Comparison of ENCODE assay signal across 21 mouse cellular contexts in the genomic region with DNA sequence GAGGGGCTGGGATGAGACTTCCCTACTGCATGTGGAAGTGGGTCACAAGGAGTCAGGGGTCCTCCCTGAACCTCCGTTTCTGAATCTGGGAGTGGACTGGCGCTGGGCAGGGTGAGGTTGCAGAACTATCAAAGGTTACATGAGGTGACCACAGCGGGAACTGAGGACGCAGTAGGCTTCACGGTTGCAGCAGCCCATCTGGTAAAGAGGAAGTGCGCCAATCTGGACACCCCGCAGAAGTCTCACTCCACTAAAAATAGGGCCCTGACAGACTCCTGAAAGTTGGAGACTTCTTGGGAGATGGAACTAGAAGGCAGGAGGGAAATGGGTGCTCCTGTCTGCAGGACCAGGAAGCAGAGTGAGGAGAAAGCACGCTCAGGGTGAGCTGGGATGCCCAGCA. TPM values are rescaled to one million over a fixed set of nuclear protein-coding genes. Genes with fewer than 3 reads are reported as not detected.
A peak's percentile ranks its signal among the peaks of the same experiment; 100 is the strongest.
DNase-seq lines count a peak whose midpoint lies in the region; ATAC-seq and TF ChIP-seq lines count a peak whose summit lies in the region.
"Had no signal": no experiment of that assay in that cellular context is flagged by ENCODE, and none has a peak within 500 bp of the region (broad histone marks: within the 10 kb centered on the region; RNA-seq: fewer than 3 reads in every experiment).

No protein-coding gene starts in this region.

- TF ChIP-seq CTCF in liver, adult 2 months (IDR thresholded peaks at IDR 0.05; ENCODE audit: low read depth, low read length) = no peak

- DNase-seq in frontal cortex, postnatal 25 days (ENCODE audit: low spot score in 2 of 2) = no peak
- DNase-seq in liver, adult 2 months (ENCODE audit: extremely low read depth, low read depth, low spot score) = peak; percentile 4
- DNase-seq in left cerebral cortex, postnatal 36 days (ENCODE audit: low spot score in 2 of 2) = peak; percentile 73 to 84
- DNase-seq in midbrain, embryonic 14.5 days = no peak
- DNase-seq: B cell, adult 2 months; embryo, embryonic 11 days; gastrocnemius, postnatal 10 days; heart, postnatal 36 days; kidney, adult 11 months; kidney, postnatal 14 days; thymus, postnatal 14 days had no signal

- H3K79me2 ChIP-seq in liver, adult 2 months (ENCODE audit: control insufficient read depth, insufficient read depth, low read length) = no peaks in the 10 kb centered on the region

- TF ChIP-seq POLR2A in liver, adult 2 months (IDR thresholded peaks at IDR 0.05; ENCODE audit: extremely low read depth, insufficient read depth, low read length) = no peak

- peak; percentile 69 for ATAC-seq in frontal cortex, adult (ENCODE audit: low TSS enrichment)
- no peak for ATAC-seq in liver, embryonic 12.5 days
- ATAC-seq in midbrain, embryonic 14.5 days (ENCODE audit: low FRiP score, low TSS enrichment) = no peak
- ATAC-seq in kidney, embryonic 14.5 days (ENCODE audit: low FRiP score, low TSS enrichment) = no peak
- ATAC-seq: hindbrain, embryonic 16.5 days had no signal

- H3K4me3 ChIP-seq in liver, adult 2 months (ENCODE audit: insufficient read depth, low read depth, low read length) = no peak overlapping the region
- no peak overlapping the region for H3K4me3 ChIP-seq in liver, embryonic 12.5 days
- H3K4me3 ChIP-seq in midbrain, embryonic 14.5 days (replicated peaks; ENCODE audit: low read depth, low read length) = no peak overlapping the region
- H3K4me3 ChIP-seq in kidney, embryonic 14.5 days (ENCODE audit: low read length) = no peak overlapping the region
- H3K4me3 ChIP-seq: forebrain, embryonic 12.5 days; heart, embryonic 12.5 days; lung, embryonic 15.5 days; megakaryocyte, embryonic 14.5 days; stomach, embryonic 15.5 days had no signal

- 62% methylated on average over 8 of the region's 8 CpGs for WGBS in liver, adult 2 months
- 49% methylated on average over 8 of the region's 8 CpGs for WGBS in liver, embryonic 12.5 days (ENCODE audit: insufficient replicate concordance)
- 87% methylated on average over 8 of the region's 8 CpGs for WGBS in midbrain, embryonic 14.5 days
- 76% methylated on average over 8 of the region's 8 CpGs for WGBS in kidney, embryonic 14.5 days

- H3K9me3 ChIP-seq in liver, embryonic 12.5 days (replicated peaks) = no peaks in the 10 kb centered on the region
- H3K9me3 ChIP-seq in midbrain, embryonic 14.5 days (ENCODE audit: control insufficient read depth, low read length) = no peaks in the 10 kb centered on the region
- H3K9me3 ChIP-seq in kidney, embryonic 14.5 days (ENCODE audit: control insufficient read depth, low read length) = no peaks in the 10 kb centered on the region
- H3K9me3 ChIP-seq: forebrain, embryonic 12.5 days; heart, embryonic 12.5 days; lung, embryonic 15.5 days; megakaryocyte, embryonic 14.5 days; stomach, embryonic 15.5 days had no signal

- peaks cover 10% of the 10 kb centered on the region; the same call in 1 of the 2 replicates for H3K27me3 ChIP-seq in liver, adult 2 months (ENCODE audit: control insufficient read depth, insufficient read depth, low read length)
- H3K27me3 ChIP-seq in liver, embryonic 12.5 days (replicated peaks) = peaks cover 67% of the 10 kb centered on the region
- peaks cover 23% of the 10 kb centered on the region for H3K27me3 ChIP-seq in midbrain, embryonic 14.5 days (ENCODE audit: control insufficient read depth, insufficient read depth, low read length)
- peaks cover 44% of the 10 kb centered on the region for H3K27me3 ChIP-seq in kidney, embryonic 14.5 days (ENCODE audit: control insufficient read depth, insufficient read depth, low read length)

- no peaks in the 10 kb centered on the region for H3K4me1 ChIP-seq in liver, adult 2 months (ENCODE audit: control insufficient read depth, insufficient read depth, low read length)
- 0 out of 2 replicates have a peak, but pooled peaks cover 2% of the 10 kb centered on the region for H3K4me1 ChIP-seq in liver, embryonic 12.5 days
- no peaks in the 10 kb centered on the region for H3K4me1 ChIP-seq in midbrain, embryonic 14.5 days (ENCODE audit: control insufficient read depth, insufficient read depth, low read length)
- no peaks in the 10 kb centered on the region for H3K4me1 ChIP-seq in kidney, embryonic 14.5 days (ENCODE audit: control insufficient read depth, insufficient read depth, low read length)
- H3K4me1 ChIP-seq: lung, embryonic 15.5 days; megakaryocyte, embryonic 14.5 days had no signal

- H3K36me3 ChIP-seq in liver, adult 2 months (ENCODE audit: control insufficient read depth, insufficient read depth, low read length) = no peaks in the 10 kb centered on the region
- no peaks in the 10 kb centered on the region for H3K36me3 ChIP-seq in liver, embryonic 12.5 days
- no peaks in the 10 kb centered on the region for H3K36me3 ChIP-seq in midbrain, embryonic 14.5 days (ENCODE audit: control insufficient read depth, insufficient read depth, low read length)
- H3K36me3 ChIP-seq in kidney, embryonic 14.5 days (ENCODE audit: control insufficient read depth, insufficient read depth, low read length) = no peaks in the 10 kb centered on the region
- H3K36me3 ChIP-seq: forebrain, embryonic 12.5 days; heart, embryonic 12.5 days; lung, embryonic 15.5 days; stomach, embryonic 15.5 days had no signal

- no peak overlapping the region for H3K27ac ChIP-seq in liver, adult 2 months (replicated peaks; ENCODE audit: insufficient read depth, low read depth, low read length)
- no peak overlapping the region for H3K27ac ChIP-seq in liver, embryonic 12.5 days
- H3K27ac ChIP-seq in midbrain, embryonic 14.5 days (replicated peaks; ENCODE audit: low read depth, low read length) = no peak overlapping the region
- H3K27ac ChIP-seq in kidney, embryonic 14.5 days (ENCODE audit: low read depth, low read length) = no peak overlapping the region
- H3K27ac ChIP-seq: forebrain, embryonic 12.5 days; lung, embryonic 15.5 days; stomach, embryonic 15.5 days had no signal

- intact Hi-C loops in left cerebral cortex, postnatal 36 days (cut with DNase I) = loop anchor here (5.0 kb wide), 1 partner anchor 153 kb away; no protein-coding TSS in a partner anchor

- H3K4me2 ChIP-seq in liver, embryonic 12.5 days = no peak overlapping the region
- H3K4me2 ChIP-seq in midbrain, embryonic 14.5 days (ENCODE audit: low read length) = no peak overlapping the region
- H3K4me2 ChIP-seq in kidney, embryonic 14.5 days (replicated peaks; ENCODE audit: low read depth, low read length) = no peak overlapping the region
- H3K4me2 ChIP-seq: forebrain, embryonic 12.5 days; heart, embryonic 12.5 days; liver, embryonic 11.5 days; lung, embryonic 15.5 days; stomach, embryonic 15.5 days had no signal

- no peak overlapping the region for H3K9ac ChIP-seq in liver, adult 2 months (ENCODE audit: low read depth, low read length)
- no peak overlapping the region for H3K9ac ChIP-seq in liver, embryonic 12.5 days
- no peak overlapping the region for H3K9ac ChIP-seq in midbrain, embryonic 14.5 days (replicated peaks; ENCODE audit: low read length)
- no peak overlapping the region for H3K9ac ChIP-seq in kidney, embryonic 14.5 days (ENCODE audit: low read depth, low read length)
- H3K9ac ChIP-seq: forebrain, embryonic 12.5 days; heart, embryonic 12.5 days; lung, embryonic 15.5 days; stomach, embryonic 15.5 days had no signal

RNA-seq across cellular contexts. Expression of a gene that starts 2.5 kb away (rescaled TPM):
- total RNA-seq in liver, adult 2 months (2014; rRNA removed) = 1.1 and 2.5 TPM in 2 replicates
- polyA plus RNA-seq in liver, adult 2 months (2012; rRNA removed) = 1.0 and 1.7 TPM in 2 replicates
- 0.30 and 0.35 TPM in 2 replicates for polyA plus RNA-seq in liver, embryonic 12.5 days (2016; fragmentation: Nextera tagmentation; extraction: Ambion mirVana)
- 100 to 1,000 TPM; 722 to 790 TPM for total RNA-seq in left cerebral cortex, postnatal 36 days (2021)
- 23.5 and 24.1 TPM in 2 replicates for polyA plus RNA-seq in midbrain, embryonic 14.5 days (2014; fragmentation: Nextera tagmentation; extraction: Ambion mirVana)
- polyA plus RNA-seq in kidney, embryonic 14.5 days (2014; fragmentation: Nextera tagmentation; extraction: Ambion mirVana) = 0.29 and 0.47 TPM in 2 replicates

Comparison
In these comparisons a context has a peak if more than half of its experiments do, and no peak if none do; other contexts are left out.
1. DNase-seq: peak in liver, adult 2 months (single experiment) and left cerebral cortex, postnatal 36 days (2 of 2); none in frontal cortex, postnatal 25 days (0 of 2) and midbrain, embryonic 14.5 days (single experiment).